Mouse (Mus musculus) liver, embryonic 14 days (tissue): Measurements from ENCODE around the gene Washc1. TPM values are rescaled to one million over a fixed set of nuclear protein-coding genes. Genes with fewer than 3 reads are reported as not detected.

ENCODE experiments used
- polyA plus RNA-seq: library from polyadenylated mRNA; depleted of rRNA; stranded (reverse); fragments of >200 nt; gene quantifications from 2 replicates; pipeline ENCODE4 v1.2.3, GENCODE M21; 2012; rRNA removed

Washc1 gene
- 11.4 and 12.6 TPM in 2 replicates for polyA plus RNA-seq

DNA sequence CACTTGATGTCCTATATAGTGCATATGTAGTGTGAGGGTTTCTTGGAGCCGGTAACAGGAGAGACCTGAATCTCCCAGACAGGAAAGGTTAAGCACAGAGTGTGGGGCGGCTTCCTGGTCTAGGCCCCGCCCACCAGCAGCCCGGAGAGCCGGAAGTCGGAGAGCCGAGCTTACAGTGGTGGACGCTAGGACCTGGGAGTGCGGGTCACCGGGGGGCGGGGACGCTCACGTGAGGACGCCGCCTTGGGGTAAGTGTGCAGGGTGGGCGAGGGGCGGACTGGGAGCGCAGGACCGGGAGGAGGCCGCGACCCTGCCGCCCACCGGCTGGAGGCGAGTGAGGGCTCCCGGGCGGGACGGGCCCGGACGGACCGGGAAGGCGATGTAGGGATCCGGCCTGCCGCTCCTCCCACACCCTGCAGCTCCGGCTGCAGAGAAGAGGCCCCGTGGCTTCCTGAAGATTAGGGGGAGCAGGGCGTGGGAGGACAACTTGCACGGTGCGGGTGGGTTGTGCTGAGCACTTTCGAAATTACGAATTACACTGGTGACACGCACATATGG lies at the start of gene Washc1:
Gene Washc1 (plus strand): TSS at position 144 of the 558 bp plus-strand sequence.

DNA sequence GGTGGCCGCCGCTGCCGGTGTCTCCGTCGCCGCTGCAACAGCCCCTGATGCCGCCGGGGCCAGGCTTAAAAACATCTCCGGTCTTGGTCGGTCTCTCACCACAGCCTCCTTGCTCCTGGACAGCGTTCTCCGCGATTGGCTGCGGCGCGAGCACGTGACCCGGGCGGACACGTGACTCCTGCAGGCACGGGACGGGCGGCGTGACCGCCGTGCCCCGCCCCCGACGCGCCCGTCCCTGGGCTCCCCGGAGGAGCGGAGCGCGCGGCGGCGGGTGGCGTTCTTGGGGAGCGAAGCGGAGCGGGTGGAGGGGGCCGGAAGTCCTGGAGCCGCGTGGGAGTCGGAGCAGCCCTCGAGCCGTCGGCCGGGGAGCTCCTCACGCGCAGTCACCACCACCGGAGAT lies 34.4 kb upstream of the Washc1 start, which contains the start of gene Ankrd12:
Gene Ankrd12 (minus strand): TSS at position 156 of the 400 bp plus-strand sequence.

DNA sequence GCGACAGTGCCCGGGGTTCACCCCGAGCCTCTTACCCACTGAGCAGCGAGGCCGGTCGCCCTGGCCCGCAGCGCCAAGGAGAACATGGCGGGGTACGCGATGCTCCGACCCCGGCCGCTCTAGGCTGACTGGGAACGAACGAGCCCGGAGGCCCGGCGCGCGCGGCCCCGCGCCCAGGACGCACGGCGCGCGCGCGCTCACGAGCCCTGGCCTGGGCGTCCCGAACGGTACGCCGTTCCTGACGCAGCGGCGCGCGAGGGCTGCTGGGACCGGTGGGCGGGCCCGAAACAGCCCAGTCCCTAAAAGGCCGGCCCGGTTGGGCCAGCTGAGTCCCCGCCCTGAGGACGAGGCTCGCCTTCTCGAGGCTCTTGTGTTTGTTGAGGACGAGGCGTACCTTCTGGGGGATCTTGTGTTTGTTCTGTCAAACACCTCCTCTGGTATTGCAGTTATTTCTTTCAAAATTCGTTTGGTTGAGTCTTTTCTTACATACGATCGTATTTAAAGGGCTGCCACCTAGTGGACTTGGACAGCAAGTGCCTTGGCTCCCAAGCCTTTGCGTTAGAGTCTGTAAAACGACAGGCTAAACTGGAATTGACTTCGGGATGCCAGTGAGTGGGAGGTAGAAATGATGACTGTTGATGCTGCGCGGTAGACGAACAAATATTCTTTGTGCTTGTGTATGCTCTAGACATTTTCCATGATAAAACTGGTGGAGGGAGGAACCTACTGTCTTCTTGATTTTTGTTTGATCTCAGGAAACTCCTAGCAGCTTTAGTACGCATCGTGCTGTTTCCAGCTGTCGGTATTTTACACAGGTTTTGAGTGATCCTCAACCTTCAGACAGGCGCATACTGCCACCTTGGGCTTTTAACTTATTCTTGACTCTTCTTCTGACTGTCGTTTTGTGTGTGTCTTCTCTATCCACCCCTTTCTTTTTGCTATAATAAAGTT lies 9.7 kb upstream of the Washc1 start, which contains the start of gene Ndufv2:
Gene Ndufv2 (minus strand): TSS at position 180 of the 951 bp plus-strand sequence.

DNA sequence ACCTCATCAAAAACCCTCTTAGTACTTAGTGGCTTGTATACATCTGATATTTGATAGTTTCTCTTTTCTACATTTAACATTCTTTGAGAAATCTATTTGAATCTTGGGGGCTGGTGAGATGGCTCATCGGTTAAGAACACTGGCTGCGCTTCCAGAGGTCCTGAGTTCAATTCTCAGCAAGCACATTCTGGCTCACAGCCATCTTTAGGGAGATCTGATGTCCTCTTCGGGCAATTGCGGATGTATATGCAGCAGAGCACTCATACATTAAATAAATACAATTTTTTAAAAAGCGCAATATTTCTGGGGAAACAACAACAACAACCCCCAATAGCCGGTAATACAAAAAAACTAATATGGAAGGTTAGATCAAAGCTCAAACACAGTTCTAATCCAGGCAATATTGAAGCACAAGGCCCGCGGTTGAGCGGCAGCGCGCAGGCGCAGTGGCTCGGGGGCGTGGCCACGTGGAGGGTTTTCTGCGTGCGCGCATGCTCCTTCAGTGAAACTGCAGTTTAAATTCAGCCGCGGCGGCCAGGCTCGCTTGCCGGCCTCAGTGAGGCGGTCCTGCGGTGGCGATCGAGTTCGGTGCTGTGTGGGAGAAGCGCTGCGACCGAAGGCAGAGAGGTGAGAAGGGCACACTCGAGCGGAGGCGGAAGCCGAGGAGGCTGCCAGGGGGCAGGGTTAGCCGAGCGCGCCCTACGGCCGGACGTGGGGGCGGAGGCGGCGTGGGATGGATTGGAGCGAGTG lies 11.9 kb downstream of the Washc1 start, which contains the start of gene Ddx11:
Gene Ddx11 (plus strand): TSS at position 455 of the 750 bp plus-strand sequence.

Other genes with a start within 250 kb of the Washc1 start
- 15.5 and 16.6 TPM in 2 replicates for gene Ralbp1, start 225.7 kb upstream of the Washc1 start, polyA plus RNA-seq
- gene Twsg1, start 160.3 kb upstream of the Washc1 start, polyA plus RNA-seq: 8.4 TPM in 2 replicates
- gene Ankrd12, start 34.5 kb upstream of the Washc1 start, polyA plus RNA-seq: 2.4 and 2.9 TPM in 2 replicates
- gene Ndufv2, start 10.0 kb upstream of the Washc1 start, polyA plus RNA-seq: 60.4 and 66.5 TPM in 2 replicates
- gene Ddx11, start 12.0 kb downstream of the Washc1 start, polyA plus RNA-seq: 6.5 and 7.4 TPM in 2 replicates